Mouse (Mus musculus) embryonic facial prominence, embryonic 14.5 days (tissue): ENCODE data around the gene Pole4. TPM values are rescaled to one million over a fixed set of nuclear protein-coding genes. Genes with fewer than 3 reads are reported as not detected.

ENCODE experiments used
- ATAC-seq: fragments of 200-750 bp; cut with Nextera tagmentation; 2 replicates; pipeline ENCODE4 v1.8.0; 2017; ENCODE audit warnings: low read depth, moderate number of reproducible peaks, moderate TSS enrichment
- DNase-seq: peaks from one replicate; pipeline ENCODE4 v3.0.0-alpha.2; 2015; ENCODE audit warnings: low spot score
- H3K27ac ChIP-seq: fragments of 300-500 bp; sonication (generic); replicated peaks from 2 replicates; pipeline ENCODE4 v1.5.1; 2014; ENCODE audit warnings: low read depth, mild to moderate bottlenecking, low read length, moderate library complexity
- H3K27me3 ChIP-seq: fragments of 300-500 bp; sonication (generic); replicated peaks from 2 replicates; pipeline ENCODE4 v1.6.1; 2014; ENCODE audit warnings: low read length; ENCODE audit not compliant: control insufficient read depth, insufficient read depth
- H3K36me3 ChIP-seq: fragments of 300-500 bp; sonication (generic); 2 replicates; pipeline ENCODE4 v1.6.1; 2014; ENCODE audit warnings: low read length, mixed read lengths; ENCODE audit not compliant: control insufficient read depth, insufficient read depth
- H3K4me1 ChIP-seq: fragments of 300-500 bp; sonication (generic); 2 replicates; pipeline ENCODE4 v1.6.1; 2014; ENCODE audit warnings: antibody characterized with exemption, low read length; ENCODE audit not compliant: control insufficient read depth, insufficient read depth
- H3K4me2 ChIP-seq: fragments of 300-500 bp; sonication (generic); 2 replicates; pipeline ENCODE4 v1.6.1; 2014; ENCODE audit warnings: low read depth, mild to moderate bottlenecking, low read length, moderate library complexity, mixed read lengths
- H3K4me3 ChIP-seq: fragments of 300-500 bp; sonication (generic); 2 replicates; pipeline ENCODE4 v1.5.1; 2014; ENCODE audit warnings: low read depth, mild to moderate bottlenecking, low read length
- H3K9ac ChIP-seq: fragments of 300-500 bp; sonication (generic); 2 replicates; pipeline ENCODE4 v1.6.1; 2014; ENCODE audit warnings: low read depth, mild to moderate bottlenecking, low read length, moderate library complexity, mixed read lengths
- H3K9me3 ChIP-seq: fragments of 300-500 bp; sonication (generic); 2 replicates; pipeline ENCODE4 v1.6.1; 2016; ENCODE audit warnings: low read length; ENCODE audit not compliant: control insufficient read depth
- WGBS: fragments of 180-500 bp; shearing (Covaris S2); extraction: QIAGEN DNeasy Blood & Tissue Kit; methylation state at CpG from one replicate; pipeline ENCODE4 v1.1.7; 2014; 5-methylcytosine and 5-hydroxymethylcytosine counted together
- polyA plus RNA-seq: library from polyadenylated mRNA; unstranded; fragments of >200 nt; fragmentation: Nextera tagmentation; extraction: Ambion mirVana; gene quantifications from 2 replicates; pipeline ENCODE4 v1.2.1, GENCODE M21; 2014

Pole4 gene
- 94.7 and 96.9 TPM in 2 replicates for polyA plus RNA-seq

- H3K36me3 ChIP-seq: no peaks in the 10 kb centered on the region
- H3K9ac ChIP-seq: no peak within 1 kb of the TSS
- no peak within 1 kb of the TSS for H3K4me2 ChIP-seq
- DNase-seq (no peak), ATAC-seq (no peak)
- H3K9me3 ChIP-seq: no peaks in the 10 kb centered on the region
- WGBS: 84% methylated on average over 5 of the region's 5 CpGs
- H3K27me3 ChIP-seq: no peaks in the 10 kb centered on the region
- no peak within 1 kb of the TSS for H3K27ac ChIP-seq
- no peak within 1 kb of the TSS for H3K4me3 ChIP-seq
- no peaks in the 10 kb centered on the region for H3K4me1 ChIP-seq
Measured at GRCm38 (mm10) chr6:82705221-82705620, at the start of gene Pole4. Gene Pole4, minus strand, starts transcription at chr6:82705365.

- WGBS: 92% methylated on average over 6 of the region's 6 CpGs
- no peaks in the 10 kb centered on the region for H3K4me1 ChIP-seq
- H3K36me3 ChIP-seq: peaks cover 6% of the 10 kb centered on the region; the same call in 1 of the 2 replicates
- DNase-seq (no peak), ATAC-seq (no peak)
- no peak overlapping the region for H3K4me2 ChIP-seq
- H3K9me3 ChIP-seq: no peaks in the 10 kb centered on the region
- no peaks in the 10 kb centered on the region for H3K27me3 ChIP-seq
- no peak overlapping the region for H3K9ac ChIP-seq
- no peak overlapping the region for H3K4me3 ChIP-seq
- H3K27ac ChIP-seq: no peak overlapping the region
Measured at GRCm38 (mm10) chr6:82754769-82755168, 49.6 kb upstream of the Pole4 start.

GRCm38 (mm10) chr6:82753638-82754361, 48.6 kb upstream of the Pole4 start:
- Histone ChIP-seq H3K36me3 (peaks cover 4% of the 10 kb centered on the region; the same call in 1 of the 2 replicates), H3K27ac (no peak overlapping the region)

GRCm38 (mm10) chr6:82753061-82753460, 47.9 kb upstream of the Pole4 start:
- no peak overlapping the region for H3K4me3 ChIP-seq
- no peaks in the 10 kb centered on the region for H3K4me1 ChIP-seq
- H3K27me3 ChIP-seq: no peaks in the 10 kb centered on the region
- H3K9me3 ChIP-seq: no peaks in the 10 kb centered on the region
- 53% methylated on average over 11 of the region's 11 CpGs for WGBS
- no peak overlapping the region for H3K4me2 ChIP-seq
- H3K27ac ChIP-seq: no peak overlapping the region
- peak; percentile 7 for DNase-seq
- no peak for ATAC-seq
- peaks cover 11% of the 10 kb centered on the region; the same call in 1 of the 2 replicates for H3K36me3 ChIP-seq
- no peak overlapping the region for H3K9ac ChIP-seq

More at GRCm38 (mm10) chr6:82753638-82754361, 48.6 kb upstream of the Pole4 start:
- 90% methylated on average over 14 of the region's 14 CpGs for WGBS
- DNase-seq: no peak
- Histone ChIP-seq H3K4me2 (no peak overlapping the region), H3K27me3 (no peaks in the 10 kb centered on the region), H3K9ac (no peak overlapping the region), H3K4me1 (no peaks in the 10 kb centered on the region), H3K9me3 (no peaks in the 10 kb centered on the region), H3K4me3 (no peak overlapping the region)
- no peak for ATAC-seq

- Histone ChIP-seq H3K4me1 (no peaks in the 10 kb centered on the region), H3K4me2 (no peak overlapping the region), H3K27me3 (no peaks in the 10 kb centered on the region), H3K9me3 (no peaks in the 10 kb centered on the region), H3K36me3 (peaks cover 14% of the 10 kb centered on the region; the same call in 1 of the 2 replicates), H3K27ac (no peak overlapping the region), H3K9ac (no peak overlapping the region), H3K4me3 (no peak overlapping the region)
- DNase-seq: no peak
- 93% methylated on average over 7 of the region's 7 CpGs for WGBS
- no peak for ATAC-seq
Measured at GRCm38 (mm10) chr6:82751791-82752190, 46.6 kb upstream of the Pole4 start.

- DNase-seq (no peak), ATAC-seq (no peak)
- H3K9ac ChIP-seq: no peak overlapping the region
- no peak overlapping the region for H3K27ac ChIP-seq
- no peak overlapping the region for H3K4me3 ChIP-seq
- H3K4me1 ChIP-seq: no peaks in the 10 kb centered on the region
- no peaks in the 10 kb centered on the region for H3K27me3 ChIP-seq
- WGBS: 87% methylated on average over 11 of the region's 11 CpGs
- no peaks in the 10 kb centered on the region for H3K9me3 ChIP-seq
- H3K4me2 ChIP-seq: no peak overlapping the region
- peaks cover 14% of the 10 kb centered on the region; the same call in 1 of the 2 replicates for H3K36me3 ChIP-seq
Measured at GRCm38 (mm10) chr6:82751031-82751430, 45.9 kb upstream of the Pole4 start.

- ATAC-seq: no peak
- Histone ChIP-seq H3K4me1 (no peaks in the 10 kb centered on the region), H3K27ac (no peak overlapping the region), H3K36me3 (peaks cover 14% of the 10 kb centered on the region; the same call in 1 of the 2 replicates), H3K4me3 (no peak overlapping the region), H3K27me3 (no peaks in the 10 kb centered on the region), H3K9me3 (no peaks in the 10 kb centered on the region), H3K4me2 (no peak overlapping the region), H3K9ac (no peak overlapping the region)
- 67% methylated on average over 2 of the region's 2 CpGs for WGBS
- DNase-seq: no peak
Measured at GRCm38 (mm10) chr6:82750063-82750462, 44.9 kb upstream of the Pole4 start.

GRCm38 (mm10) chr6:82748106-82748672, 43.0 kb upstream of the Pole4 start:
- Histone ChIP-seq H3K4me1 (no peaks in the 10 kb centered on the region), H3K4me3 (no peak overlapping the region), H3K27ac (no peak overlapping the region), H3K36me3 (peaks cover 14% of the 10 kb centered on the region; the same call in 1 of the 2 replicates), H3K9me3 (no peaks in the 10 kb centered on the region), H3K9ac (no peak overlapping the region), H3K27me3 (no peaks in the 10 kb centered on the region), H3K4me2 (no peak overlapping the region)
- WGBS: 93% methylated on average over 9 of the region's 9 CpGs
- ATAC-seq (no peak), DNase-seq (no peak)
